Mouse (Mus musculus) C2C12 (cell line): ENCODE results near the gene Bcor.

ENCODE experiments used
- CEBPB ChIP-seq: IDR thresholded peaks from one replicate; pipeline ENCODE4 v1.6.1; 2011; ENCODE audit warnings: low read depth, mild to moderate bottlenecking, control low read depth, moderate library complexity
- CTCF ChIP-seq: IDR thresholded peaks from one replicate; pipeline ENCODE4 v1.5.1; 2011; ENCODE audit not compliant: control insufficient read depth, insufficient read depth, insufficient read length
- FOSL1 ChIP-seq: IDR thresholded peaks from one replicate; pipeline ENCODE4 v1.8.0; 2011; ENCODE audit warnings: mild to moderate bottlenecking, low read length; ENCODE audit not compliant: poor library complexity, insufficient read depth, severe bottlenecking
- MYOG ChIP-seq: IDR thresholded peaks from one replicate; pipeline ENCODE4 v1.6.1; 2011; ENCODE audit not compliant: control insufficient read depth, insufficient read length; ENCODE audit errors: extremely low read depth

DNA sequence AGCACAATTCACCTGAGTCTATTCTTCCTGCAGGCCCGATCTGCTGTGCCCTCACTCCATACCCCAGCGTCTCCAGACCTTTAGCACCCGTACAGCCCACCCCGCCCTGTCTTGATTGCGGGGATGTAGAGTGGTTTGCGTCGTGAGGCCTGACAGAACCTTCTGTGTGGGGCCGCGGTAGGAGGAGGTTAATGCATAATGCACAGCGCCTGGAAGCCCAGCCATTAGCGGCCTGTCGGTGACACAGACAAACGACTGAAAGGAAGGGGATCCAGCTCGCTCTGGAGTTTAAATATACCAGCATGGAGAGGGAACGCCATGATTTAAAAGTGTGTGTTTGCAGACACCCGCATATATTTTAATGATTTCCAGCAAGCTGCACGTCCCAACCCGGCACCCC lies 74.9 kb downstream of the Bcor start:
- no peak for TF ChIP-seq FOSL1
- TF ChIP-seq CTCF, result no peak
- TF ChIP-seq CEBPB, result no peak
- no peak for TF ChIP-seq MYOG
